Mouse (Mus musculus) small intestine, adult 2 months (tissue): ENCODE data around the gene Adam15. TPM values are rescaled to one million over a fixed set of nuclear protein-coding genes. Genes with fewer than 3 reads are reported as not detected.

Experiments used
- H3K27ac ChIP-seq: fragments of 200-500 bp; 2 replicates; pipeline ENCODE4 v1.5.1; 2012; ENCODE audit warnings: low read depth, low read length, control low read depth, inconsistent platforms; ENCODE audit not compliant: insufficient read depth
- H3K27me3 ChIP-seq: fragments of 200-500 bp; 2 replicates; pipeline ENCODE4 v1.6.1; 2012; ENCODE audit warnings: mild to moderate bottlenecking, moderate library complexity, low read length, inconsistent platforms; ENCODE audit not compliant: control insufficient read depth, insufficient read depth
- H3K36me3 ChIP-seq: fragments of 200-500 bp; 2 replicates; pipeline ENCODE4 v1.6.1; 2012; ENCODE audit warnings: mild to moderate bottlenecking, low read length, control low read depth, inconsistent platforms; ENCODE audit not compliant: control insufficient read depth, insufficient read depth
- H3K4me1 ChIP-seq: fragments of 200-500 bp; 2 replicates; pipeline ENCODE4 v1.6.1; 2012; ENCODE audit warnings: low read length, inconsistent platforms, mixed read lengths; ENCODE audit not compliant: control insufficient read depth, insufficient read depth, insufficient read length
- H3K4me3 ChIP-seq: fragments of 200-500 bp; 2 replicates; pipeline ENCODE4 v1.5.1; 2012; ENCODE audit warnings: low read depth, mild to moderate bottlenecking, control low read depth, inconsistent platforms, low read length, moderate library complexity
- CTCF ChIP-seq: fragments of 200-500 bp; IDR thresholded peaks from 2 replicates; pipeline ENCODE4 v1.5.1; 2012; ENCODE audit warnings: low read depth, mild to moderate bottlenecking, control low read depth, inconsistent platforms, low read length, moderate library complexity, mixed read lengths; ENCODE audit not compliant: insufficient replicate concordance, insufficient read length; ENCODE audit errors: extremely low read depth
- POLR2A ChIP-seq: fragments of 200-500 bp; IDR thresholded peaks from 2 replicates; pipeline ENCODE4 v1.6.1; 2012; ENCODE audit warnings: low read depth, mild to moderate bottlenecking, control low read depth, inconsistent platforms, low read length, moderate library complexity
- WGBS: fragments of 180-500 bp; shearing (Covaris S2); methylation state at CpG from one replicate; pipeline ENCODE4 v1.1.7; 2018; 5-methylcytosine and 5-hydroxymethylcytosine counted together
- polyA plus RNA-seq: library from polyadenylated mRNA; depleted of rRNA; stranded (reverse); fragments of >200 nt; gene quantifications from 2 replicates; pipeline ENCODE4 v1.2.3, GENCODE M21; 2012

Adam15 gene
- polyA plus RNA-seq, 1 experiment = 70.7 TPM

DNA sequence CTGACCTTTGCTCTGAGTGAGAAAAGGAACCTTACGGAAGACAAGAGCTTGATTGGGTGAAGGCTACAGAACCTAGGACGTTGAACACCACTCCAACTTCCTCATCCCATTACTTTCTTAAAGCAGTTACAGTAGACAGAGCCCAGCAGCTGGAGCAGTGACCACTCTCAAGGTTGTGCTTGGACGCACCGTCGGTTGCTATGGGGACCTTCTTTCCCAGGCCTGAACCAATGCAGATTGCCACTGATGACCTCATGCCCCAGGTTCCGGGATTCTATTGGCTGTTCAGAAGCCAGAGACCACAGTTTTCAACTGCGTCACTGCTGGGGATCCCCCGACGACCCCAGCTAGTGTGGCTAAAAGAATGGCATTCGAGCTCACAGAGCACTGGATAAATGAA, 18.8 kb downstream of the Adam15 start:
- 10% methylated on average over 10 of the region's 10 CpGs for WGBS

DNA sequence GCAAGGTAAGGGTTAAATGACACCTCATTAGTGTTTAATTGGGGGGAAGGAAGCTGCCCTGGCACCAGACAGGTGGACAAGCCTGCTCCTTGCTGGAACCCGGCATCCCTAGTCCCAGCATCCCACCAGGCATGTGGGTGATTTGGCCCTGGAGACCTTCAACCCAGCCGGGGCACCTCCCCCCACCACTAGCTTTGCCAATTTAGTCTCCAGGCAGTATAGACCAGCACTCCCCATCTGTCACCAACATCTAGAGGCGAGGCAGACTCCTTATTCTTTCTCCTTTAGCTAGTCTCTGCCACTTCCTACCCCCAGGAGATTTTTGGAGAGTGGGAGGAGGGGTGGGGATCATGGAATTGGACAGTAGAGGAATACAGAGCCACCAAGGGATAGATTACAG, 19.4 kb downstream of the Adam15 start:
- Histone ChIP-seq H3K27ac (no peak overlapping the region), H3K36me3 (peaks cover 5% of the 10 kb centered on the region; the same call in 1 of the 2 replicates), H3K4me3 (no peak overlapping the region), H3K4me1 (peaks cover 33% of the 10 kb centered on the region), H3K27me3 (no peaks in the 10 kb centered on the region)
- TF ChIP-seq CTCF (no peak), POLR2A (no peak)
- 42% methylated on average over 3 of the region's 3 CpGs for WGBS

More for the DNA sequence above, 18.8 kb downstream of the Adam15 start:
- peak overlapping the region; percentile 86 for H3K27ac ChIP-seq
- H3K4me3 ChIP-seq = no peak overlapping the region
- H3K4me1 ChIP-seq = peaks cover 33% of the 10 kb centered on the region
- TF ChIP-seq POLR2A = no peak
- TF ChIP-seq CTCF = no peak
- no peaks in the 10 kb centered on the region for H3K27me3 ChIP-seq
- peaks cover 5% of the 10 kb centered on the region; the same call in 1 of the 2 replicates for H3K36me3 ChIP-seq

DNA sequence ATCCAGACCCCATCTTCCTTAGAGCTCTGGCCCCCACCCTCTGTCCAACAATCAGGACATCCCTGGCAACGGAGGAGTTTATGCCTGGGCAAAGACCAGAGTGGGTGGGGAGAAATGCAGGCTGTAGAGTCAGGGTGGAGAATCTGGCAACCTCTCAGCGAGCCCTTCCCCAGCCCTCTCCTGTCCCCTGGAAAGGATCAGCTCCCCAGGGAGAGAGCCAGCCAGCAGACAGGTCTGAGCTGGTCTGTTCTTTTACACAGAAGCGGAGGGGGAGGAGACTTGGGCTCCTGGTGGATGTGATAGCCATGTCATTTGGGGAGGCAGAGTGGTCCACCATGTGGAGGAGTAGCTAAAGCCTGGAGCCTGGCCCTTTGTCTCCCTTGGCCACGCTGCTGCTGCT, 21.2 kb downstream of the Adam15 start:
- H3K27ac ChIP-seq = peak overlapping the region; percentile 60
- peaks cover 33% of the 10 kb centered on the region for H3K4me1 ChIP-seq
- H3K36me3 ChIP-seq = no peaks in the 10 kb centered on the region
- TF ChIP-seq POLR2A (no peak), CTCF (no peak)
- H3K27me3 ChIP-seq = no peaks in the 10 kb centered on the region
- 12% methylated on average over 4 of the region's 4 CpGs for WGBS
- no peak overlapping the region for H3K4me3 ChIP-seq

DNA sequence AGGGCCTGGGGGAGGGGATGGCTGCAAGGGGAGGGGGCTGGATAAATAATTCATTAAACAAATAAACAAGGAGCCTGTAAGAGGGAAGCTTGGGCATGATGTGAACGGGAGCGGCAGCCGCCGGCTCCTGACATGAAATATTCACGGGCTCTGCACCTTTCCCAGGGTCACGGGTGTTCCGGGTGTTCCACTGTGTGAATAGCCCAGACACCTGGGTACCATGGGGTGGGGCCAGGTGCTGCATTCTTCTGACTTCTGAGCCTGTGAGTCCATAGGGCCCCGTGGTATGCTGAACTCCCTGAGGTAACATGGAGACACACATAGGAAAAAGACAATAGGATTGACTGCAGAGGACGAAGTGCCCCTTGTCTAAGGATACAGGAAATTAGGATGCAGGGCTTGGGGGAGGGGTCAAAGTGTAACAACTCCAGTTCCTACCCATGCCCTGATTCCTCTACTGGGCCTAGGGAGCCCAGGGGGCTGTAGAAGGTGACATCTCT, 22.4 kb downstream of the Adam15 start:
- no peaks in the 10 kb centered on the region for H3K36me3 ChIP-seq
- no peak overlapping the region for H3K4me3 ChIP-seq
- no peak for TF ChIP-seq POLR2A
- no peak for TF ChIP-seq CTCF
- no peaks in the 10 kb centered on the region for H3K27me3 ChIP-seq
- H3K27ac ChIP-seq = no peak overlapping the region
- WGBS = 15% methylated on average over 9 of the region's 9 CpGs
- peaks cover 29% of the 10 kb centered on the region for H3K4me1 ChIP-seq

DNA sequence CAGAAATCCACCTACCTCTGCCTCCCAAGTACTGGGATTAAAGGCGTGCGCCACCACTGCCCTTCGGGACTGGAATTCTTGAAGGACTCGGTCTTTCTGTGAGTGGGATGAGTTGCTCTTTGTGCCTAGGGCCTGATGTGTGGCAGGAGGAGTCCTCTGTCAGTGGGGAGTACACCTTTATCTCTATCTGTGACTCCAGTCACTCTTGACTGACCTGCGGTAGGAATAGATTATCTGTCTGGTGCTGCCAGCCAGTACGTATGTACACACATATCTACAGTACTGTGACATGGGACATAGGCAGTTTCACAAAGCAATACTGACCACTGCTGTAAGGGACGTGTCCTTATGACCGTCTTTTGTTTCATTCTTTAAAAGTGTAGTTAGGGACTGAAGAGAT, 23.9 kb downstream of the Adam15 start:
- TF ChIP-seq POLR2A = no peak
- TF ChIP-seq CTCF = no peak
- Histone ChIP-seq H3K27me3 (peaks cover 8% of the 10 kb centered on the region; the same call in 1 of the 2 replicates), H3K36me3 (no peaks in the 10 kb centered on the region)

DNA sequence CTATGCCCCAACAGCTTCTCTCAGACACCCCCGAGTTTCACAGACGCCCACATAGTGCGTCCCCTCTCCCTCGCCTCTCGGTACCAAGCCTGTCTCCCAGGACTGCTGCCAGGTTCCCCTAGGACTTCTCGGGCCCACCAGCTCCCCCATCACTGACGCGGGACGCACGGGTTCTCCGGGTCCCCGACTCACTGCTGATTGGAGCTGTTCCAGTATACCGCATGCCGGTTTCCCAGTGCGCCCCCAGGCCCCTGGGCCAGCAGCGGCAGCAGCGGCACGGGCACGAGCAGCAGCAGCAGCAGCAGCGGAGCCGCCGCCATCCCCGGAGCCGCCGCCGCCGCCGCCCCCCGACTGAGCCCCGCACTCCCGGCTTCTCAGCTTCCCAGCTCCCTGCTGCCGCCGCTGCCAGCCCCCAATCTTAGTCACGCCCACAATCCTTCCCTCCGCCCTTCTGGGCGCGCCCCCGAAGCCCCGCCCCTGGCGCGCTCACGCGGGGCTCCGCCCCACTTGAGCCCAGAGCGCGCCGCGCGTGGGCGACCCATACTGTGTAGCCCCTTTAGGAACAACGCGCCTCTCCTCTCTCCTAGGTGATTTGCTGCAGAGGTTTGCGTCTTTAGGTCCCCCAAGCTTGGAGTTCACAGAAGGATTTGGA, 27.2 kb downstream of the Adam15 start, which contains the start of gene Efna3:
Gene Efna3 (minus strand): TSS at position 452 of the 652 bp plus-strand sequence.
- Histone ChIP-seq H3K27ac (no peak within 1 kb of the TSS), H3K36me3 (no peaks in the 10 kb centered on the region), H3K4me3 (peak within 1 kb of the TSS; percentile 69), H3K27me3 (peaks cover 31% of the 10 kb centered on the region), H3K4me1 (peaks cover 29% of the 10 kb centered on the region)
- TF ChIP-seq CTCF (no peak), POLR2A (no peak)
- WGBS = under 1% methylated on average over 53 of the region's 53 CpGs

More for the DNA sequence above, 23.9 kb downstream of the Adam15 start:
- H3K4me1 ChIP-seq = peaks cover 32% of the 10 kb centered on the region
- no peak overlapping the region for H3K27ac ChIP-seq
- H3K4me3 ChIP-seq = no peak overlapping the region
- 94% methylated on average over 8 of the region's 8 CpGs for WGBS

DNA sequence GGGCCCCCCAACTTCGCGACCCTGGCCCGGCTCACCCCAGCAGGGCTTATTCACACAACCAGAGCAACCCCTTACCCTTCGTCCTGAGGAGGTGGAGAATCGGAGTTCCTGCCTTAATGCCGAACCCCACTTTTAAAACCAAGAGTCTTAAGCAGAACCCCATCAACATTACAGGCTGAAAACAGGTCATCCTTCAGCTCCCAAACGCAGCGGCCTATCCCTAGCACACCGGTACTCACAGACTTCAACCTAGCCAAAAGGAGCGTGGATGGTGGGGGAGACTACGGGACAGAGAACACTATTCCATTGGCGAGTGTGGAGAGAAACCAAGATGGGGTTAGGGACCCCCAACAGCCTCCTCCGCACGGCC, 27.7 kb downstream of the Adam15 start:
- 2% methylated on average over 14 of the region's 14 CpGs for WGBS
- peaks cover 31% of the 10 kb centered on the region for H3K27me3 ChIP-seq
- peak overlapping the region; percentile 69 for H3K4me3 ChIP-seq
- H3K4me1 ChIP-seq = peaks cover 26% of the 10 kb centered on the region
- H3K36me3 ChIP-seq = no peaks in the 10 kb centered on the region
- TF ChIP-seq CTCF = no peak
- TF ChIP-seq POLR2A = no peak
- no peak overlapping the region for H3K27ac ChIP-seq
